Mouse (Mus musculus): ENCODE data around the gene Slc37a2.
A peak's percentile ranks its signal among the peaks of the same experiment; 100 is the strongest.

The Slc37a2 gene

DNA sequence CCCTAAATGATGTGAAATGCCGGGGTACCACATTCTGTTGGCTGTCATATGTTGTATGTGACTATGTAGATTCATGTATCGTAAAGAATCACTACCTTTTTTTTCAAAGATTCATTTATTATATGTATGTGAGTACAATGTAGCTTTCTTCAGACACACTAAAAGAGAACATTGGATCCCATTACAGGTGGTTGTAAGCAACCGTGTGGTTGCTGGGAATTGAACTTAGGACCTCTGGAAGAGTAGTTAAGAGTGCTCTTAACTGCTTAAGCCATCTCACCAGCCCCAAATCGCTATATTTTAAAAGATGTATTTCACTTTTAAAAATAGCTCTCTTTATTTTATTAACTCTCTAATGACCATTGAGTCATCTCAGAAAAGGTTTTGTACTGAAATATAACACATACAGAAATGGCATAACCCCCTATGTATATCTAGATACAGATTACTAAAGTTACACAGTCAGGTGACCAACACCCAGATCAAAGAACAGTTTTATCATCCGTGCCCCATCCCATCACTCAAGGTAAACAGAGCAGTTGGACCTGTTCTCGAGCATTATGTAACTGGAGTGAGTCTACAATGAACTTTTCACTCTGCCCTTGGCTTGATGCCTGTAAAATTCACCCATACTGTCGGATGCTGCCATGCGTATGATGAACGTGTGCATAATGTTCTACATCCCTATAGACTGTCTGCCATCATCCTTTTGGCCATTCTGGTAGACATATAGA, 41.0 kb downstream of the Slc37a2 start:
- DNase-seq = no peak

DNA sequence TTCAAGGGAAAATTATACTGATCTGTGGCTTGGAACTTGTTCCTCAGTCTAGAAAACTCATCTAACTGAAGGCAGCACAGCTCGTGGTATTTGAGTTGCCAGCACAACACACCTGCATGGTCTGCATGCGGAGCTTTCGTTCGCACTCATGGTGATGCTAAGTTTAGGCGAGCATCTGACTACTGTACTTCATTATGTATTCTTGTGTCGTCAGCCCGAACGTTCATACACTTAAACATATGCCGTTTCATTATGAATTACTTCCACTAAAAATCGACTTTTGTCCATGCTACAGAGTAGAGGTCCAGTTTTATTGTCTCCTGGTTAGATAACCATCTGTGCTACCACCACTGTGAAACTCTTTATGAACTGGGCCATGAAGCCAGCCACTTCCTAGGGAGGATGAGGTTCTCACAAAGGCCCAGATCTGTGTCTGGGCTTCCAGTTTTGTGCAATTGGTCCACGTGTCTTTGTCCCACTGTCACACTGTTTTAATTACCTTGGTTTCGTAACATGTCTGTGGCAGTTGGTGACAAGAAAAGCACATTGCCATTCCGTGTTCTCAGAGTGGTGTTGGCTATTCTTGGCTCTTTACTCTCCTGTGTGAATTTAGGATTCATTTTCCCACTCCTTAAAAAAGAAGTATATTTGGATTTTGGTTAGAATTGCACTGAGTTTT, 42.3 kb downstream of the Slc37a2 start:
- peak; percentile 60 for DNase-seq

DNA sequence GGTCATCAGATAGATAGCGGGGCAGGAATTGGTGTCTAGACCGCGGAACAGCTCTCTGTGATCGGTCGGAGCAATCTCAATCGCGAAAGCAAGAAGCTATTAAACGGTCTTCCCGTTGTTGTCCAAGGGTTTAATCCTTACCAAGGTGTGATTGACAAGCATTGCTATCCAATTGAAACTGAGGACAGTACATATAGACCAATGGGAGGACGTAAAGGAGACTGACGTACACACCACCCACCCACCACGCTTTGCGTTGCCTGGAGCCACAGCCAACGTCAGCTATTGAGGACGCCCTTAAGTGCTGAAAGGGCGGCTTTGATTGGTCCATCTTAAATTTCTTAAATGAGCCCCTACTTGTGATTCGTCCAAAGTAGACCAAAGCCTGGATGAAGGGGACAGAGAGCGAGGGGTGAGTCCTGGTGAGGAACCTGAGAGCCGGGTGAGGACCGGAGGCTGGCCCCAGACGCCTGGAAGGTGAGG, 47.6 kb downstream of the Slc37a2 start, which contains the start of gene Tmem218:
Gene Tmem218, plus strand, starts transcription at position 295 of the 483 bp plus-strand sequence.
- DNase-seq = peak; percentile 98

DNA sequence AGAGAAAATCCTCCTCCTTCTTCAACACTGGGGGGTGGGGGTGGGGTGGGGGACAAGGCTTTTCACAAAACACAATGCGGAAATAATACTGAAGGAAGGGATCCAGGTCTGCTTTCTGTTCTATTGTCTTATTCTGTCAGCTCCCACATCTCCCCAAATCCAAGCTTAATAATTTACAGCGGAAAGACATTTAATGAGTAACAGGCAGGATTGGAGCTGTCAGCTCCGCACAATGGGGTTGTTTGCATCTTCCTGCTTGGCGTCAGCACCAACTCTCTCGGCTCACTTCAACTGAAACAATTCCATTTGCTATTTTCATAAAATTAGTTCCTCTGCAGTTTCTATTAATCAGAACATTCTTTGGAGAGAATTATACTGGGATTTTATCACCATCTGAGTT, 51.7 kb downstream of the Slc37a2 start:
- no peak for DNase-seq

DNA sequence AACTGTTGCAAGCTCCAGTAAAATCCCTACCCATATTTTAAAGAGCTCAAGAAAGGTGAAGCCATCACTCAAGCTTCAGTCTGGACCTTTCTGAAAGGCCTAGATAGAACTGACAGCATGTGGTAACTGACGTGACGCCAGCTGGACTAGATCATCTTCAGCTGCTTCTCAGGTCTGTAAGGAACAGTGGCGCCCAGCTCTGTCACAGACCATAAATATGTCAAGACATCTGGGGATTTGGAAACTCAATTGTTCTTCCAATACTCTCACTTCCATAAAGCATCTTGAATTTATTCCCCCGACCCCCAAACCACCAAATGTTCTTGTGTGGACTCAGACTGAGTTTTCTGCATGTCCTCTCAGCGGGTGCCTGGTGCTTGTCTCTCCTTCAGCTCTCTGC, 55.1 kb downstream of the Slc37a2 start:
- no peak for DNase-seq

DNA sequence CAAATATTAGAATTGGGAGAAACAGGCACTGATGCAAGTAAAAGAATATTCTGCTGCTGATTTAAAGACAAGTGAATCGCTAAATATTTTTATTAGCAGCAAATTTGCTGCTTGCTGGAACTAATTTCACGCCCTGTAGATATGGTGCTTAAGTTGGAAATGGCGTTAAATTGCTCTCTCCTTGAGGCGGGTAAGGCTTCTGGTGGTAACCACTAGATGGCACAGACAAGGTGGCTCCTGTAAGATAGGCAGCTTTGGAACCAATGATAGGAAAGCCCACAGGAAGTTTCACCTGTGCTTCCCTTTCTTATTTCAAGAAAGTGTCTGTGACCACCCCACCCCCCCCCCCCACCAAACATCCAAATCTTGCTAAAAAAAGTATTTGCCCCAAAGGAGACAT, 58.5 kb downstream of the Slc37a2 start:
- DNase-seq = no peak

DNA sequence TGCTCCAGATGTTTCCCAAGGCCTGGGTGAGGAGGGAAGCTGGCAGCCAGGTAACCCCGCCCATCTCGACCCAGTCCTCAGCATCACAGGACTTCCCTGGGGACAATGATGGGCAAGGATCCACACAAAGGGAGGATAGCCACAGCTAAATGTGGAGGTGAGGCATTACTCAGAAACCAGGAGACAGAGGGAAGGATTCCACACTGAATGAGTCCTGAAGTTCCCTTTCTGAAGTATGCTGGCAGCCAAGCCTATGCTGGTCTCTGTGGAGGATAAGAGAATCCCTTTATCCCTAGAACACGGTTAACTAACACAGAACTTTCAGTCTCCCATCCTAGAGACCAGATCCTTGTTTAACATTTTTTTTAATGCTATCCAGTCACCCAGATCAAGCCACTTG, 67.5 kb downstream of the Slc37a2 start:
- no peak for DNase-seq

DNA sequence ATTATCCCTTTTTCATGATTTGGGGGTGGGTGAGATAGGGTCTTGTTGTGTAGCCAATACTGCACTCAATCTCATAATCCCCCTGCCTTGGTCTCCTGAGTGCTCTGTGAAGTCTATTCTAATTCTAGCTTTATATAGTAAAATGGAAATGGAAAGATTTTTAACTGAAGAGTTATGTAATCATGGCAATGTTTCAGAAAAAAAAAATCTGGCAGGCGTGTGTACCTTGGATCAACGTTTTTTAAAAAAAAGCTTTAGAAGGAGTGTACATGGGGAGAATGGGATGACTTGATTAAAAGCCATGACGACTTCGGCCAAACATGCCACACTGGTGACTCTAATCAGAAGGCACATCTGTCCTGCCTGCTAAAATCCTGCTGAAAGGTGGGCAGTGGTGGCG, 68.1 kb downstream of the Slc37a2 start:
- DNase-seq = no peak

DNA sequence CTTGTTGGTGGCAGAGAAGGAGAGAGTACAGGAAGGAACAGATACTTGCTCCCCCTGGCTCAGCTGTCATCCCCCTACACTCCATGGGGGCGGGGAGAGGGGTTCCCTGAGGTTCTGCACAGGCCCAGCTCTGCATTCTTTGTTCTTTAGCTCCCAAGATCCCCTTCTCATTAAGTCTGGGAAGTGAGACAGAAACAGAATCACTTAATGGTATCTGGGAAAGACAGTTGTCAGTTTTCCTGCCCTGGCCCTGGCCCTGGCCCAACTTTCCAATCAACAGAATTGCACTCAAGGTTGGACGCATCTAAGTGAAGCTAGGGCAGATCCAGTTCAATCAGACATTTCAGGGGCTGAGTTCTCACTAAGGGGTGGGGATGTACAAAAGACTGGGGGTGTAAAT, 72.4 kb downstream of the Slc37a2 start:
- no peak for DNase-seq

DNA sequence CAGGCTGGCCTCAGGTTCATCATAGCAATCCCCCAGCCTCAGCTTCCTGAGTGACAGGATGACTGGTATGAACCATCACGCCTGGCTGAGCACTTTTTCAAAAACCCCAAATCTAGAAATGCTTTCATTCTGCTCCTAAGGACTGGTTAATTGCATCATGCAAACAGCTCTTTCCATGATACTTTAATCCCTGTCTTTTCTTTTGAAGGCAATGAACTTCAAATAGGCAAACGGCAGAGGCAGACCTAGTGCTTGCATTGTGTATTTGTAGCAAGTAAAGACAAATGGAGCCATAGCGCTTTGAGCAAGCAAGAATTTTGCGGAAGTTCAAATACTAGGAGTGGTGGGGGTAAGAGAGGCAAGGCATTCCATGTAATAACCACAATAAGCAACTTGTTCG, 73.9 kb downstream of the Slc37a2 start:
- no peak for DNase-seq

DNA sequence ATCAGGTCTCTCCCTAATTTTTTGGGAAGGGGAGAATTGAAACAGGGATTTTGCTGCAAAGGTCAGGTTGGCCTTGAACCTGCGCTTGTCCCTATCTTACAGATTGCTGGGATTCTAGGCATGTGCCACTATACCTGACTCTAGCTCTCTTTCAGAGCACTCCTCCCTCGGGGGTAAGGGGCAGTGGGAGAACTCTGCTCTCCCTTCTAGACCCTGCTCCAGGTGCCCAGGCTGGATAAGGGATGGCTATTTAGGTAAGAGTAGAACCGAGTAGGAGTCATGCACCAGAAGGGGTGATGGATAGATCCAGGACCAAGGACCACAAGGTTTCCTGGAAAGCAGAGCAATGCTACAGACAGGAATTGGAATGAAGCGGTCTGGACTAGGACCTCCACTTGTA, 75.9 kb downstream of the Slc37a2 start:
- no peak for DNase-seq

DNA sequence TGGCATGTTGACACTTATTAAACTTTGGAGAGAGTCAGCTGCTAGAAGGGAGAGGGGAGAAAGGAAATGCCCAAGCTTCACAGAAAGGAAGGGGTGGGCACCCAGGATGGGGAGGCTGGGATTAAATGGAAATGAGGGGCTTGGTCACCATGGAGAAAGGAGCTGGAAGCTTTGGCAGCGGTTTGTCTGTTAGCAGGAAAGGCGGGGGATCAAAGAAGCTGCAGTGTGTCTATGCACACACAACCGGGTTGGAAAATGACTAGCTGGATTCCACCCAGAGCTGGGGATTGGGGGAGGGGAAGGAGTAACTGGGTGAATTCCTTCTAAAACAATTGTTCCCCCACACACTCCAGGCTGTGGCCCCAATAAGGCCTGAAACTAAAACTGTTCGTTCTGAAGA, 76.6 kb downstream of the Slc37a2 start:
- peak; percentile 34 for DNase-seq

Measured in layer of hippocampus, adult 9-11 months (tissue).